9 mouse cellular contexts compared by ENCODE assay signal in the genomic region with DNA sequence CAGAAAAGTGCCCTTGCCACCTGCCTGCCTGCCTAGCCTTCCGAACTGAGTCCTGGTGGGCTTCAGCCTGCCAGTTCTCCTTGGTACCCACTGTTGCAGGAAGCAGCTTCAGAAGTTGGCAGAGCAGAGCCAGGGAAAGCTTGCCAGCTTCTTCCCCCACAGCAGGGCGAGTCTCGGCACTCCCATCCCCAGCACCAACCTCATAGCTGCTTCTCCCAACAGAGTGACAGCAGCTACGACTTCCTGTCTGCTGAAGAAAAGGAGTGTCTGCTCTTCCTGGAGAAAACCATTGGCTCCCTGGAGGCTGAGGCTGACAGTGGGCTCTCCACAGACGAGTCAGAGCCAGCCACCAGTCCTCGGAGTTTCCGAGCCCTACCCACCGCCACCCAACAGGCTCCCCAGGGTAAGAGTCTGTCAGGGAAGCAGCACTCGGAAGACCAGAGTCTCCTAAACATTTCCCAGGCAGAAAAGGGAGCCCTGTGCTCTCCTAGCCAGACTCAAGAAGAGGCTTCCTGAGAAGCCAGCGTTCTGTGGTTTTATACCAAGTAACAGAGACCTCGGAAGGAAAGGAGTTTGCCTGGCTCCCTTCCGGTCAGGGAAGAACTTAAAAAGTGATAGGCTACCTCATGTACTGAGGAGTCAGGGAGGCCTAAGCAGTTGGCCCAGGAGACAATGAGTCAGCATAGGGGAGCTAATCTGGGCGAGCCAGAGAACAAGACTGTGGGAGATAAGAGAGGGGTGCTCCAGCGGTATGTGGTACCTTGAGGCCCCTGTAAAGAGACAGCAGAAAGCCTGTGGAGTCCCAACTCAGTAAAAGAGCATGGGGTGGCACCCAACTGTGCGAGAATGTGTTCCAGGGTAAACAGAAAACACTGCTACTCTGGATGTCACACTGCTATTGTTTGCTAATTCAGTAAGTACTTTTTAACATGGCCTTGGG. TPM values are rescaled to one million over a fixed set of nuclear protein-coding genes. Genes with fewer than 3 reads are reported as not detected.
DNase-seq lines count a peak whose midpoint lies in the region; ATAC-seq and TF ChIP-seq lines count a peak whose summit lies in the region.
"Had no signal": no experiment of that assay in that cellular context is flagged by ENCODE, and none has a peak within 500 bp of the region (broad histone marks: within the 10 kb centered on the region; RNA-seq: fewer than 3 reads in every experiment).

No protein-coding gene starts in this region.

- H3K27me3 ChIP-seq in kidney, embryonic 14.5 days (ENCODE audit: control insufficient read depth, insufficient read depth, low read length): no peaks in the 10 kb centered on the region

- no peak for DNase-seq in kidney, adult 11 months
- DNase-seq in frontal cortex, postnatal 36 days (ENCODE audit: low spot score in 2 of 2): peak; percentile 63 to 64
- DNase-seq in left cerebral cortex, postnatal 36 days (ENCODE audit: low spot score in 2 of 2): peak; percentile 49 to 52
- DNase-seq in right cerebral cortex, adult 2 months (ENCODE audit: low spot score in 2 of 2): peak; percentile 57 to 62
- no peak for DNase-seq in adrenal gland, postnatal 10 days
- DNase-seq in natural killer cell, adult 2 months (ENCODE audit: low spot score in 2 of 2): no peak

- peak; percentile 28; the same call in 1 of the 2 replicates for TF ChIP-seq POLR2A in bone marrow, adult 2 months (IDR thresholded peaks at IDR 0.05; ENCODE audit: borderline replicate concordance, control insufficient read depth, low read depth, low read length)

- intact Hi-C loops in left cerebral cortex, postnatal 36 days (cut with DNase I): no loop called here

- H3K9me3 ChIP-seq in kidney, embryonic 14.5 days (ENCODE audit: control insufficient read depth, low read length): no peaks in the 10 kb centered on the region

- 64% methylated on average over 15 of the region's 15 CpGs for WGBS in kidney, embryonic 14.5 days
- 11% methylated on average over 15 of the region's 15 CpGs for WGBS in bone marrow, adult 2 months

- no peak overlapping the region for H3K4me3 ChIP-seq in kidney, embryonic 14.5 days (ENCODE audit: low read length)
- peak overlapping the region; percentile 57 for H3K4me3 ChIP-seq in bone marrow, adult 2 months (replicated peaks; ENCODE audit: control insufficient read depth, low read depth, low read length)

- H3K9ac ChIP-seq in kidney, embryonic 14.5 days (ENCODE audit: low read depth, low read length): no peak overlapping the region

- TF ChIP-seq CTCF in bone marrow, adult 2 months (IDR thresholded peaks at IDR 0.05; ENCODE audit: control insufficient read depth, insufficient read depth, low read length): no peak

- H3K27ac ChIP-seq in kidney, embryonic 14.5 days (ENCODE audit: low read depth, low read length): no peak overlapping the region
- H3K27ac ChIP-seq in bone marrow, adult 2 months (ENCODE audit: control insufficient read depth, insufficient read depth, low read depth, low read length, poor library complexity): peak overlapping the region; percentile 92

- peaks cover 4% of the 10 kb centered on the region; the same call in 1 of the 2 replicates for H3K4me1 ChIP-seq in kidney, embryonic 14.5 days (ENCODE audit: control insufficient read depth, insufficient read depth, low read length)
- peaks cover 5% of the 10 kb centered on the region for H3K4me1 ChIP-seq in bone marrow, adult 2 months (ENCODE audit: control insufficient read depth, insufficient read depth, low read length)

- ATAC-seq in kidney, embryonic 14.5 days (ENCODE audit: low FRiP score, low TSS enrichment): peak; percentile 54; the same call in 1 of the 2 replicates

- no peak overlapping the region for H3K4me2 ChIP-seq in kidney, embryonic 14.5 days (replicated peaks; ENCODE audit: low read depth, low read length)

- no peaks in the 10 kb centered on the region for H3K36me3 ChIP-seq in kidney, embryonic 14.5 days (ENCODE audit: control insufficient read depth, insufficient read depth, low read length)

RNA-seq across cellular contexts. Expression of gene AA986860, which starts 9.3 kb away (rescaled TPM):
- 8.9 and 9.4 TPM in 2 replicates for polyA plus RNA-seq in kidney, embryonic 14.5 days (2014; fragmentation: Nextera tagmentation; extraction: Ambion mirVana)
- 1.9 and 2.6 TPM in 2 replicates for polyA plus RNA-seq in bone marrow, adult 2 months (2011; ENCODE audit: insufficient read depth, insufficient read length, low replicate concordance, missing spikeins)
- total RNA-seq in left cerebral cortex, postnatal 36 days (2021): 1 to 10 TPM; 2.0 to 2.1 TPM
- total RNA-seq in adrenal gland, postnatal 10 days (2021): 1 to 10 TPM; 2.1 to 2.3 TPM

RNA-seq across cellular contexts. Expression of gene Pfkfb2, which starts 12.0 kb away (rescaled TPM):
- 5.0 and 8.2 TPM in 2 replicates for polyA plus RNA-seq in kidney, embryonic 14.5 days (2014; fragmentation: Nextera tagmentation; extraction: Ambion mirVana)
- polyA plus RNA-seq in bone marrow, adult 2 months (2011; ENCODE audit: insufficient read depth, insufficient read length, low replicate concordance, missing spikeins): 6.9 and 14.5 TPM in 2 replicates
- 10 to 100 TPM; 39.3 to 43.8 TPM for total RNA-seq in left cerebral cortex, postnatal 36 days (2021)
- total RNA-seq in adrenal gland, postnatal 10 days (2021): 10 to 100 TPM; 16.1 to 22.1 TPM

RNA-seq across cellular contexts. Expression of gene Yod1, which starts 23.9 kb away (rescaled TPM):
- polyA plus RNA-seq in kidney, embryonic 14.5 days (2014; fragmentation: Nextera tagmentation; extraction: Ambion mirVana): 8.6 and 11.6 TPM in 2 replicates
- polyA plus RNA-seq in bone marrow, adult 2 months (2011; ENCODE audit: insufficient read depth, insufficient read length, low replicate concordance, missing spikeins): 11.6 and 16.1 TPM in 2 replicates
- total RNA-seq in left cerebral cortex, postnatal 36 days (2021): 10 to 100 TPM; 15.0 to 18.0 TPM
- 1 to 10 TPM; 7.4 to 8.1 TPM for total RNA-seq in adrenal gland, postnatal 10 days (2021)

RNA-seq across cellular contexts. Expression of gene Gm29427, which starts 25.5 kb away (rescaled TPM):
- not detected in 2 replicates for polyA plus RNA-seq in kidney, embryonic 14.5 days (2014; fragmentation: Nextera tagmentation; extraction: Ambion mirVana)
- 0.63 TPM in 1 of 2 replicates, not detected in the other for polyA plus RNA-seq in bone marrow, adult 2 months (2011; ENCODE audit: insufficient read depth, insufficient read length, low replicate concordance, missing spikeins)
- not detected for total RNA-seq in left cerebral cortex, postnatal 36 days (2021)
- not detected for total RNA-seq in adrenal gland, postnatal 10 days (2021)
- polyA plus RNA-seq: limb, embryonic 14.5 days had no signal

RNA-seq across cellular contexts. Expression of gene Fcamr, which starts 59.7 kb away (rescaled TPM):
- polyA plus RNA-seq in kidney, embryonic 14.5 days (2014; fragmentation: Nextera tagmentation; extraction: Ambion mirVana): not detected in 2 replicates
- not detected in 2 replicates for polyA plus RNA-seq in bone marrow, adult 2 months (2011; ENCODE audit: insufficient read depth, insufficient read length, low replicate concordance, missing spikeins)
- total RNA-seq in left cerebral cortex, postnatal 36 days (2021): not detected
- under 1 TPM; 0.15 to 0.24 TPM for total RNA-seq in adrenal gland, postnatal 10 days (2021)

Comparison
In these comparisons a context has a peak if more than half of its experiments do, and no peak if none do; other contexts are left out.
1. DNase-seq: peak in frontal cortex, postnatal 36 days (2 of 2), left cerebral cortex, postnatal 36 days (2 of 2) and right cerebral cortex, adult 2 months (2 of 2); none in kidney, adult 11 months (single experiment), adrenal gland, postnatal 10 days (single experiment) and natural killer cell, adult 2 months (0 of 2).